Mouse (Mus musculus) small intestine, adult 2 months (tissue): ENCODE results near the gene Mef2b. TPM values are rescaled to one million over a fixed set of nuclear protein-coding genes. Genes with fewer than 3 reads are reported as not detected.

Experiments used
- H3K27ac ChIP-seq: fragments of 200-500 bp; 2 replicates; pipeline ENCODE4 v1.5.1; 2012; ENCODE audit warnings: low read depth, low read length, control low read depth, inconsistent platforms; ENCODE audit not compliant: insufficient read depth
- H3K27me3 ChIP-seq: fragments of 200-500 bp; 2 replicates; pipeline ENCODE4 v1.6.1; 2012; ENCODE audit warnings: mild to moderate bottlenecking, moderate library complexity, low read length, inconsistent platforms; ENCODE audit not compliant: control insufficient read depth, insufficient read depth
- H3K36me3 ChIP-seq: fragments of 200-500 bp; 2 replicates; pipeline ENCODE4 v1.6.1; 2012; ENCODE audit warnings: mild to moderate bottlenecking, low read length, control low read depth, inconsistent platforms; ENCODE audit not compliant: control insufficient read depth, insufficient read depth
- H3K4me1 ChIP-seq: fragments of 200-500 bp; 2 replicates; pipeline ENCODE4 v1.6.1; 2012; ENCODE audit warnings: low read length, inconsistent platforms, mixed read lengths; ENCODE audit not compliant: control insufficient read depth, insufficient read depth, insufficient read length
- H3K4me3 ChIP-seq: fragments of 200-500 bp; 2 replicates; pipeline ENCODE4 v1.5.1; 2012; ENCODE audit warnings: low read depth, mild to moderate bottlenecking, control low read depth, inconsistent platforms, low read length, moderate library complexity
- CTCF ChIP-seq: fragments of 200-500 bp; IDR thresholded peaks from 2 replicates; pipeline ENCODE4 v1.5.1; 2012; ENCODE audit warnings: low read depth, mild to moderate bottlenecking, control low read depth, inconsistent platforms, low read length, moderate library complexity, mixed read lengths; ENCODE audit not compliant: insufficient replicate concordance, insufficient read length; ENCODE audit errors: extremely low read depth
- POLR2A ChIP-seq: fragments of 200-500 bp; IDR thresholded peaks from 2 replicates; pipeline ENCODE4 v1.6.1; 2012; ENCODE audit warnings: low read depth, mild to moderate bottlenecking, control low read depth, inconsistent platforms, low read length, moderate library complexity
- WGBS: fragments of 180-500 bp; shearing (Covaris S2); methylation state at CpG from one replicate; pipeline ENCODE4 v1.1.7; 2018; 5-methylcytosine and 5-hydroxymethylcytosine counted together
- polyA plus RNA-seq: library from polyadenylated mRNA; depleted of rRNA; stranded (reverse); fragments of >200 nt; gene quantifications from 2 replicates; pipeline ENCODE4 v1.2.3, GENCODE M21; 2012

The Mef2b gene
- polyA plus RNA-seq, 1 experiment = 5.3 TPM

- Histone ChIP-seq H3K4me3 (no peak overlapping the region), H3K36me3 (no peaks in the 10 kb centered on the region), H3K27me3 (no peaks in the 10 kb centered on the region), H3K4me1 (peaks cover 5% of the 10 kb centered on the region), H3K27ac (no peak overlapping the region)
- 6% methylated on average over 21 of the region's 22 CpGs for WGBS
- TF ChIP-seq CTCF = no peak
- no peak for TF ChIP-seq POLR2A
Observed at GRCm38 (mm10) chr8:70152537-70153257, 13.2 kb downstream of the Mef2b start.

- H3K27ac ChIP-seq = no peak overlapping the region
- H3K27me3 ChIP-seq = peaks cover 10% of the 10 kb centered on the region; the same call in 1 of the 2 replicates
- H3K4me1 ChIP-seq = peaks cover 10% of the 10 kb centered on the region
- no peaks in the 10 kb centered on the region for H3K36me3 ChIP-seq
- H3K4me3 ChIP-seq = no peak overlapping the region
- TF ChIP-seq POLR2A (no peak), CTCF (no peak)
- 89% methylated on average over 1 of the region's 1 CpGs for WGBS
Observed at GRCm38 (mm10) chr8:70157240-70157800, 17.8 kb downstream of the Mef2b start.

- Histone ChIP-seq H3K36me3 (no peaks in the 10 kb centered on the region), H3K4me3 (peak overlapping the region; percentile 46), H3K27ac (no peak overlapping the region), H3K27me3 (peaks cover 10% of the 10 kb centered on the region; the same call in 1 of the 2 replicates), H3K4me1 (peaks cover 7% of the 10 kb centered on the region)
- WGBS = 11% methylated on average over 40 of the region's 40 CpGs
- no peak for TF ChIP-seq POLR2A
- no peak for TF ChIP-seq CTCF
Observed at GRCm38 (mm10) chr8:70158069-70158853, 18.8 kb downstream of the Mef2b start.

GRCm38 (mm10) chr8:70159211-70159610, 19.7 kb downstream of the Mef2b start:
- Histone ChIP-seq H3K4me1 (peaks cover 7% of the 10 kb centered on the region), H3K27me3 (peaks cover 10% of the 10 kb centered on the region; the same call in 1 of the 2 replicates), H3K27ac (no peak overlapping the region), H3K36me3 (no peaks in the 10 kb centered on the region), H3K4me3 (no peak overlapping the region)
- TF ChIP-seq CTCF (no peak), POLR2A (no peak)
- WGBS = 64% methylated on average over 4 of the region's 4 CpGs

GRCm38 (mm10) chr8:70160015-70160414, 20.5 kb downstream of the Mef2b start:
- Histone ChIP-seq H3K27ac (no peak overlapping the region), H3K4me3 (no peak overlapping the region), H3K36me3 (no peaks in the 10 kb centered on the region), H3K4me1 (peaks cover 7% of the 10 kb centered on the region), H3K27me3 (peaks cover 10% of the 10 kb centered on the region; the same call in 1 of the 2 replicates)
- TF ChIP-seq POLR2A (no peak), CTCF (no peak)
- WGBS = 57% methylated on average over 13 of the region's 13 CpGs

- 71% methylated on average over 3 of the region's 3 CpGs for WGBS
- TF ChIP-seq CTCF = no peak
- TF ChIP-seq POLR2A = no peak
- no peaks in the 10 kb centered on the region for H3K36me3 ChIP-seq
- no peak overlapping the region for H3K4me3 ChIP-seq
- H3K27ac ChIP-seq = no peak overlapping the region
- peaks cover 8% of the 10 kb centered on the region; the same call in 1 of the 2 replicates for H3K4me1 ChIP-seq
- H3K27me3 ChIP-seq = peaks cover 13% of the 10 kb centered on the region; the same call in 1 of the 2 replicates
Observed at GRCm38 (mm10) chr8:70163316-70163715, 23.8 kb downstream of the Mef2b start.

GRCm38 (mm10) chr8:70166504-70167110, 27.1 kb downstream of the Mef2b start:
- WGBS = 3% methylated on average over 21 of the region's 21 CpGs
- Histone ChIP-seq H3K36me3 (no peaks in the 10 kb centered on the region), H3K4me3 (peak overlapping the region; percentile 44), H3K27me3 (0 out of 2 replicates have a peak, but pooled peaks cover 3% of the 10 kb centered on the region), H3K4me1 (peaks cover 16% of the 10 kb centered on the region), H3K27ac (no peak overlapping the region)
- TF ChIP-seq CTCF = peak; percentile 90
- TF ChIP-seq POLR2A = no peak
